Comparison of ENCODE assay signal across 9 mouse cellular contexts in genomic region chr5:33104025-33104481, GRCm38 (mm10). TPM values are rescaled to one million over a fixed set of nuclear protein-coding genes. Genes with fewer than 3 reads are reported as not detected.
DNase-seq lines count a peak whose midpoint lies in the region; ATAC-seq lines count a peak whose summit lies in the region.
"Had no signal": no experiment of that assay in that cellular context is flagged by ENCODE, and none has a peak within 500 bp of the region (broad histone marks: within the 10 kb centered on the region; RNA-seq: fewer than 3 reads in every experiment).

TSS of gene Slc5a1 (plus strand) at chr5:33104219.

- H3K27ac ChIP-seq in heart, embryonic 10.5 days, result no peak within 1 kb of the TSS
- no peak within 1 kb of the TSS for H3K27ac ChIP-seq in hindbrain, embryonic 12.5 days
- no peak within 1 kb of the TSS for H3K27ac ChIP-seq in midbrain, embryonic 16.5 days (ENCODE audit: low read length)

- H3K9ac ChIP-seq in hindbrain, embryonic 12.5 days, result no peak within 1 kb of the TSS
- no peak within 1 kb of the TSS for H3K9ac ChIP-seq in midbrain, embryonic 16.5 days (ENCODE audit: low read depth, low read length)

- peak within 1 kb of the TSS; percentile 41 for H3K4me3 ChIP-seq in heart, embryonic 10.5 days
- H3K4me3 ChIP-seq in hindbrain, embryonic 12.5 days, result no peak within 1 kb of the TSS; the same call in 1 of the 2 replicates
- H3K4me3 ChIP-seq in midbrain, embryonic 16.5 days (ENCODE audit: low read depth, low read length), result peak within 1 kb of the TSS; percentile 6; the same call in 1 of the 2 replicates

- H3K4me2 ChIP-seq in hindbrain, embryonic 12.5 days (replicated peaks), result peak within 1 kb of the TSS; percentile 11; the same call in 1 of the 2 replicates
- H3K4me2 ChIP-seq in midbrain, embryonic 16.5 days (ENCODE audit: low read length), result peak within 1 kb of the TSS; percentile 36; the same call in 1 of the 2 replicates

- 14% methylated on average over 25 of the region's 25 CpGs for WGBS in heart, embryonic 10.5 days
- 15% methylated on average over 25 of the region's 25 CpGs for WGBS in hindbrain, embryonic 12.5 days
- 19% methylated on average over 25 of the region's 25 CpGs for WGBS in midbrain, embryonic 16.5 days

- no peaks in the 10 kb centered on the region for H3K36me3 ChIP-seq in heart, embryonic 10.5 days
- no peaks in the 10 kb centered on the region for H3K36me3 ChIP-seq in hindbrain, embryonic 12.5 days
- H3K36me3 ChIP-seq in midbrain, embryonic 16.5 days (ENCODE audit: control insufficient read depth, insufficient read depth, low read length), result no peaks in the 10 kb centered on the region

- H3K4me1 ChIP-seq in heart, embryonic 10.5 days, result peaks cover 8% of the 10 kb centered on the region
- H3K4me1 ChIP-seq in hindbrain, embryonic 12.5 days, result peaks cover 7% of the 10 kb centered on the region
- H3K4me1 ChIP-seq in midbrain, embryonic 16.5 days (ENCODE audit: control insufficient read depth, insufficient read depth, low read length), result no peaks in the 10 kb centered on the region

- H3K9me3 ChIP-seq in heart, embryonic 10.5 days, result no peaks in the 10 kb centered on the region
- H3K9me3 ChIP-seq in hindbrain, embryonic 12.5 days (replicated peaks), result no peaks in the 10 kb centered on the region
- H3K9me3 ChIP-seq in midbrain, embryonic 16.5 days (replicated peaks; ENCODE audit: control insufficient read depth, low read length, poor library complexity, severe bottlenecking), result no peaks in the 10 kb centered on the region

- no peak for DNase-seq in heart, embryonic 10.5 days (ENCODE audit: low spot score)
- DNase-seq in heart, postnatal 4 days, result no peak
- DNase-seq in kidney, postnatal 36 days, result peak; percentile 49 to 66
- no peak for DNase-seq in thymus, postnatal 4 days
- no peak for DNase-seq in thymus, postnatal 14 days
- DNase-seq: adrenal gland, postnatal 10 days had no signal

- no peak for ATAC-seq in hindbrain, embryonic 12.5 days (ENCODE audit: low FRiP score)
- ATAC-seq in midbrain, embryonic 16.5 days, result no peak
- no peak for ATAC-seq in granulocyte monocyte progenitor cell, adult 5-6 weeks (replicated peaks; ENCODE audit: poor library complexity, severe bottlenecking)

- H3K27me3 ChIP-seq in heart, embryonic 10.5 days (ENCODE audit: insufficient read depth, poor library complexity, severe bottlenecking), result peaks cover 48% of the 10 kb centered on the region
- peaks cover 33% of the 10 kb centered on the region for H3K27me3 ChIP-seq in hindbrain, embryonic 12.5 days
- H3K27me3 ChIP-seq in midbrain, embryonic 16.5 days (ENCODE audit: control insufficient read depth, insufficient read depth, low read depth, low read length), result peaks cover 14% of the 10 kb centered on the region

RNA-seq across cellular contexts. Expression of gene Slc5a1, which starts in this region (rescaled TPM):
- polyA plus RNA-seq in heart, embryonic 10.5 days (2016; fragmentation: Nextera tagmentation; extraction: Ambion mirVana), result not detected in 2 replicates
- total RNA-seq in heart, postnatal 4 days (2021), result not detected
- 0.07 TPM in 1 of 2 replicates, not detected in the other for polyA plus RNA-seq in hindbrain, embryonic 12.5 days (2016; fragmentation: Nextera tagmentation; extraction: Ambion mirVana)
- 0.07 and 0.10 TPM in 2 replicates for polyA plus RNA-seq in midbrain, embryonic 16.5 days (2015; fragmentation: Nextera tagmentation; extraction: Ambion mirVana)
- not detected in 2 replicates for total RNA-seq in granulocyte monocyte progenitor cell, adult 5-6 weeks (2014; fragmentation: Nextera tagmentation)
- not detected in 2 replicates for total RNA-seq in granulocyte monocyte progenitor cell, adult 5-6 weeks (2017)

Comparison
In these comparisons a context has a peak if more than half of its experiments do, and no peak if none do; other contexts are left out.
1. DNase-seq: peak in kidney, postnatal 36 days (2 of 2); none in heart, embryonic 10.5 days (single experiment), heart, postnatal 4 days (single experiment), thymus, postnatal 4 days (single experiment) and thymus, postnatal 14 days (single experiment).